Mouse (Mus musculus): ENCODE data around the gene Gm10959.

The Gm10959 gene

DNA sequence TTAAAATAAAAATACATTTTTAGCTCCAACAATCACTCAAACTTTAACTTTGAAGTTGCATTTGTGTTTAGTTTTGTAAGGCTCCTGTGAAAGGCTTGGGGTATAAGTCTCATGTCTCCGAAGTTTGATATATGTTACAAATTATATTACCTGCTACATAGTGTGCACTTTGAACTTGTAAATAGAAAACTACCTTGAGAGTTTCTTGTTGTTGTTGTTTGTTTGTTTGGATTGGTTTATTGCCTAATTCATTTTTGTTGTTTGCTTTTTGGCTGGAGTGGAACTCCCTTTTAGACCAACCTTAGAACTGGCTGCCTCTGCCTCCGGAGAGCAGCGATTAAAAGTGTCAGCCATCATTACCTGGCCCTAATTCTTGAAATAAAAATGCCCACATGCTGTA is 24.4 kb downstream of the Gm10959 start, which contains the start of gene Fabp2:
Fabp2 (plus strand) TSS at position 301 of the 400 bp plus-strand sequence.
- DNase-seq (ENCODE audit: extremely low spot score, low spot score), result no peak

DNA sequence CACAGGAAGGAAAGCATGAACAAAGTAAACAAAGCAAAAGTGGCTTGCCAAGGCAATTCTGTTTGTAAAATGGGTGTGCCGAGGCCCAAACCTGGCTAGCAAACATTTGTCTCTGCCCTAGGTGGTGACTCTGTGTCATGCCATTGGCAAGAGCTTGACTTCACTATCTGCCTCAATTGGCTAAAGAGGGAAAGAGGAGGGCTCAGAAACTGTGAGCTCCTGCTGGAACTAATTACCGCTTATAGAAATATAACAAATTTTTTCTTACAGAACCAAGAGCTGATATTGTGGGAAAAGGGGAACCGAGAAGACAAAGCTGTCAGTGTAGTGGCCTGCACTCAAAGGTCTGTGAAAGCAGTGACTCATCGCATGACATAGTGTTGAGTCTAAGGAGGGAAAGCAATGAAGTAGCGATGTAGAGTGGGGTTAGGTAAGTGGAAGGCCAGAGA is 30.8 kb downstream of the Gm10959 start:
- DNase-seq (ENCODE audit: extremely low spot score, low spot score), result no peak

DNA sequence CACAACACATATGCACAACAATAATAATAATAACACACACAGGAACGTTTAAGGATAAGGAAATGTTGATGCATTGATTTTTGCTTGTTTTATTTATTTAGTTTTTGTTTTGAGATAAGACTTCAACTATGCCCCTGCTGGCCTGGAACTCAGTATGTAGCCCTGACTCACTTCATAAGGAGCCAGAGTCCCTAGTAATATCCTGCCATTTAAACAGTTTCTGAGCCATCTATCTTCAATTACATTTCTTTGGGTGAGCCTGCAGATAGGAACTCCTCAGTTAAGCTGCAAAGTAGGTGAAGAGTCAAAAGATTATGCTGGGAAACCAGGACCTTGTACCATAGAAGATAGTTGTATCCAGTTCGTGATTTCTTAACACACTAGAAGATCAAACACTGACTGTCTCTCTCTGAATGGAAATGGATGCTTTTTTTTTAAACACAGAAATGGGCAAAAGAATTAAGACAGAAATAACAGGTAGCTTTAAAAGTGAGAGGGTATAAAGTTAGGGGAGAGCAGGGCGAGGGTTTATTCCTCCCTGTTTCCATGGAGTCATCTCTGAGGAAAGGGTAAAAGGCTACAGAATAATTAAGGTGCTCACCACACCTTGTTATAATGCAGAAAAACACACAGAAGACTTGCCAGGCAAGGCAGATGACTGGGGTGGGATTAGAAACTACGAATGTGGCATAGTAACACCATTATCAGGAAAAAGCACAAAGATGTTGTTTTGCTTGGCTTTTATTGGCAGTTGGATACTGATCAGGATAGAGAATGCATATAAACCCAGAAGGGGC is 31.5 kb downstream of the Gm10959 start:
- no peak for DNase-seq (ENCODE audit: extremely low spot score, low spot score)

DNA sequence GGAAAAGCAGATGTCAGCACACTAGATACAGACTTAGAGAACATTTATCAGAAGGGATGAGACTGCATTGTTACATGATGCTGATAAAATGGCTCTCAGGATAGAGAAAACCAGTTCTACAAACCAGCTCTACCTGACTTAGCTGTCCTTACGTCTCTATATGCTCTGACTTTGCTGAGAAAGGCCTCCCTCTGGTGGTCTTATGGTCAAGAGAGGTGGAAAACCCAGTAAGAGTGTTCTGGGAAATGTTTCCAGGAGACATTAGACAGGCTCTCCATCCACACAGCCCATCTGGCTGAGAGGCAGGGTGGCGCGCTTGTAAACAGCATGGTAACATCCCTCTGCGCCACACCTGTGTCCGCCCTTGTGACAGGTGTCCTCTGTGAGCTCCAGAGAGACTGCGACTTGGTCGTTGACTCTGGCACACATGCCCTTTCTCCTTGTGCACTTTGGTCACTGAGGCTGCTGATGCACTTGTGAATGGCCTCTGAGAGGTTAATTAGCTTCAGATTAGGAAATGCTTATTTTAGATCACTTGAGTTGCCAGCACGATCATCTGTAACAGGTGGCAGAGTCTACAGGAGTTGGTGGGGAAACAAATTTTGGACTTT is 40.4 kb downstream of the Gm10959 start:
- no peak for DNase-seq (ENCODE audit: extremely low spot score, low spot score)

DNA sequence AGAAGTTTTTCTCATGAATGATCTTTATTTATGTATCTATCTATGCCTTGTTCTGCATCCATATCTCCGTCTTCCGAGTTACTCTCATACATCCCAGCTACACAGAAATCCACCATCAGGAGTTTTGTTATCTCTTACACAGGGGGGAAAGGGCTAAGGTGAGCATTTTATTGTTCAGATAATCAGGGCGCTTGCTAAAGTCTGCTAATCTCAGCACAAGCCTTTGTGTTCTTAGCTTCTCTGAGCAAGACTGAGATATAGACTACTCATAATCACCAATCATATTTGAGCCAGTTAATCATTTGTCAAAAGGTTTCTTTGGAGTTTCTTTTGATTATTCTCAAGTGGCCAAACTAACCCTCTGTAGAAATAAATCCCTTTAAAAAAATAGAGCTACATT is 41.6 kb downstream of the Gm10959 start:
- DNase-seq (ENCODE audit: extremely low spot score, low spot score), result no peak

DNA sequence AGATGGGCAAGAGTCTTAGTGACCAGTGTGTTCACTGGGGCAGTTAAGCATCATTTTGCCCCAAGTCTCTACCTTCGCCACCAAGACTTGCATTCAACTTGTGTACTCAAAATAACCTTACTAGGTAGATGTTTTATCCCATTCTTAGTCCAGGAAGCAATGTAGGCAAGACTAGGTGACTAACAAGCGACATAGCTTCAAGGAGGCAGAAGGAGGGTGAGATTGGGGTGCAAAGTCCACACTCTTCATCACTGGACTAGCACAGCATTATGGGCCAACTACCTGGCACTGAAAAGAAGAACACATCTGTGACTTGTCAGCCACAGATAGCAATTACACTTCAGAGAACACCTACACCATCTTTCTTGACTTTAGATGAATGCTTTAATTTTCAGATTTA is 42.3 kb downstream of the Gm10959 start:
- no peak for DNase-seq (ENCODE audit: extremely low spot score, low spot score)

DNA sequence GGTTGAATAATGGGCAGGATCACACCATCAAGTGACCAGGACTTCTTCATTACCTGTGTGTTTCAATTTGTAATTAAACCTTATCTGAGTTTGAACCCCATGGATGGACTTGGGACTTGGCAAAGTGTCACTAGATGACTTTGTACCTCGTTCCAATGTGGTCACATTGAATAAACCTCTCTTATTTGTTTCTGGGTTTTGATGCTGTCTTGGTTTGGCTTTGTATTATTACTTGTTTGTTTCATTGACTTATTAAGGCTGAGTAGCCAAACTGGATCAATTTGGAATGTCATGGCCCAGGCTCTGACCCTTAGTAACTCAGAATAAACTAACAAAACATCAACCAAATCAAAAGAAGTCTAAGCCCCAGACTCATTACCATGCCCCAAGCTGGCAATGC is 47.6 kb downstream of the Gm10959 start:
- DNase-seq (ENCODE audit: extremely low spot score, low spot score), result no peak

DNA sequence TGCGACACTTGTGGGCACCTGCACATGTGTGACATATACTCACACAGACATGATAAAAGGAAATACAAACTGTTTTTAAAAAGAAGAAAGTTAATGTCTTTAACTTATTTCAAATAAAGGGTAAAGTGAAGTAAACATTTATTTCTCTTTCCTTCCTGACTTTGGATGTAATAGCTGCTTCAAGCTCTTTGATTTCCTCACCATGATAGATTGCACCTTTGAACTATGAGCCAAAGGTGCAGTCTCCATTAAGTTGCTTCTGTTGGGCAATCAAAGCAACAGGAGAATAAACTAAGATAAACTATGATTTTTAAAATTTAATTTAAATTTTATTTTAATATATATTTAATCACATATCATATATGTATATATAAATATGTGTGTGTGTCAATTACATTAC is 50.9 kb downstream of the Gm10959 start:
- DNase-seq (ENCODE audit: extremely low spot score, low spot score), result no peak

DNA sequence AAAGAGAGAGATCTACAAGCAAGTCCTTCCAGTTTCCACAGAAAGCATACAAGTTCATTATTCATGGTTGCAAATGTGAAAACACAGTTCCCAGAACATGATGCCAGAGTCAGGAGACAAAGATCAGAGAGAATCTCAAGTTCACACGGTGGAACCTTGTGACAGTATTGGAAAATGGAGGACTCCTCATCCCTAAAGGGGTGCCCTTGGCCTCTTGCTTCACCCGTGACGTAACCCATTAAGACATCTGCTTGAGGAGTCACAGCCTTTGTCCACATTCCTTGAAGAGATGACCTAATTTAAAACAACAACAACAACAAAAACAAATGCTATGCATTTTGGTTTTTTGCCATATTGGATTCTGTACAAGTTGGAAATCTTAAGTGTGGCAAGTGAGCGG is 54.1 kb downstream of the Gm10959 start:
- no peak for DNase-seq (ENCODE audit: extremely low spot score, low spot score)
